Mouse (Mus musculus): ENCODE measurements around the gene Cwc22. TPM values are rescaled to one million over a fixed set of nuclear protein-coding genes. Genes with fewer than 3 reads are reported as not detected.
"Not testable (repeated sequence)": the region's sequence is repeated elsewhere in the genome, so short reads cannot be mapped to it uniquely, and the experiment has no call there.

Cwc22 gene
- polyA plus RNA-seq, 1 experiment from 2014 or later: 17.8 TPM

DNA sequence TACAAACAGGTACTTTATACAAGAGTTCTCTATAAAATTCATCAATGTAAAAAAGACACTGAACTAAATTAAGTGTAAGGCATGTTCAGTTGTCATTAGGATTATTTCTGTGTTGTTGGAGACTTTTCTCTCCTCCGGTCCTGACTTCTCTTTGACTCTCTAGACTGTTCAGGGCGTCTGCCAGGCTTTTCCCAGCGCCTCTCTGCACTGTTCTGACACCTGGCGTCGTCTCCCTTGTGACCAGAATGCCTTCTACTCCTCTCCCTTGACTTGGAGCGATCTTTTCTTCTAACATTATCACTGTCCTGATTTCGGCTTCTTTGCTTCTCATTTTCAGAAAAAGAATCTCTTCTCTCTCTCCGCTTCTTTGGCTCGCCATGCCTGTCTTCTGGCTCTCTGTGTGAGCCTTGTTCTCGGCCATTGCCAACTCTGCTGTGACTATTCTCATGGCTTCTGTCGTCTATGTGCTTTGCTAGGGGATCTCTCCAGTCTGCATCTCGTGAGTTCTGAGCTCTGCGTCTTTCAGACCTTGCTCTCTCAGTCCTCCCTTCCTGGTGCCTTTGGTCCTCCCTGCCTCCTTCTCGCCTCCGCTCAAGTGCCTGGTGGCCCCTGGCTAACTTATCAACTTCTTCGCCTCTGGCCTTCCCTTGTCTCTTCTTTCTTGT, 50.1 kb downstream of the Cwc22 start:
- WGBS: 97% methylated on average over 16 of the region's 16 CpGs
- H3K4me2 ChIP-seq; H3K9ac ChIP-seq (replicated peaks); H3K27me3 ChIP-seq (replicated peaks); ATAC-seq (ENCODE audit: low FRiP score); H3K27ac ChIP-seq (replicated peaks); H3K9me3 ChIP-seq (replicated peaks); H3K4me3 ChIP-seq (replicated peaks); H3K4me1 ChIP-seq: not testable (repeated sequence)
- peaks cover 41% of the 10 kb centered on the region for H3K36me3 ChIP-seq

DNA sequence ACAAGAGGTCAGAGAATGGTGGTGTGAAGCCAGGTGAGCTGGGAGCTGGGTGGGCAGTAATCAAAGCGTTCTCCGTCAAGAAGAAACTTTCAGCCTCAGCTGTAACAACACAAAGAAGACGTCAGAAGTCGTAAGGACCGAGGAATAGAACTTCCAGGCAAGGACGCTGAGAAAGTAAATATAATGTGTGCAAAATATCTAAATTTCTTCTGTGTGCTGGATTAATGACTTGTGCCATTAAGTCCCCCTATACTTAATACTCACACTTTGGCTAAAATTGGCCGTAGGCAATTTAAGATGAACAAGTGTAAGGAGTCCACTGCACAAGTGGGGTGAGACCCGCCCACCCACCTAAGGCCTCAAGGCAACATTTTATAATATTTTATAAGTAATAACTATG, 51.3 kb downstream of the Cwc22 start:
- Histone ChIP-seq H3K4me1 (no peaks in the 10 kb centered on the region), H3K27ac (replicated peaks) (no peak overlapping the region), H3K36me3 (peaks cover 38% of the 10 kb centered on the region), H3K4me2 (no peak overlapping the region), H3K4me3 (replicated peaks) (no peak overlapping the region), H3K27me3 (replicated peaks) (no peaks in the 10 kb centered on the region), H3K9ac (replicated peaks) (no peak overlapping the region), H3K9me3 (replicated peaks) (no peaks in the 10 kb centered on the region)
- ATAC-seq (ENCODE audit: low FRiP score): no peak
- 95% methylated on average over 8 of the region's 8 CpGs for WGBS

DNA sequence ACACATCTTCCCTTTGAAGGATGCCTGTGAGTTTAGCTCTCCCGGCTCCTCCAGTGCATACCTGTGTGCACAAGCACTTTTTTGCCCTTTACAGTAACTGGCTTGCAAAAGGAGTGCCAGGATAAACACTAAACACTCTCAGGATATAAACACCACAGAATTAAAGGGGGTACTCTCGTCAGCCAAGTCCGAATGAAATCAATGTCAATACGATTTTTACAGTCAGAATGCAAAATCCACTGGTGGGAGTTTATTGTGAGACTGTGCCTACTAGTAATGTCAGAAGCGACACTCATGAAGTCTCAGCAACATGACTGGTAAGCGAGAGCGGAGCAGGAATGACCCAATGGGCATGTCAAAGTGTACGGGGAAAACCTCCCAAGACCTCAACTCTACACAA, 52.7 kb downstream of the Cwc22 start:
- no peak for ATAC-seq (ENCODE audit: low FRiP score)
- WGBS: 97% methylated on average over 8 of the region's 8 CpGs
- no peak overlapping the region for H3K4me3 ChIP-seq (replicated peaks)
- no peaks in the 10 kb centered on the region for H3K27me3 ChIP-seq (replicated peaks)
- H3K4me1 ChIP-seq: no peaks in the 10 kb centered on the region
- H3K9me3 ChIP-seq (replicated peaks): no peaks in the 10 kb centered on the region
- H3K36me3 ChIP-seq: peaks cover 25% of the 10 kb centered on the region
- no peak overlapping the region for H3K4me2 ChIP-seq
- H3K9ac ChIP-seq (replicated peaks): no peak overlapping the region
- H3K27ac ChIP-seq (replicated peaks): no peak overlapping the region

DNA sequence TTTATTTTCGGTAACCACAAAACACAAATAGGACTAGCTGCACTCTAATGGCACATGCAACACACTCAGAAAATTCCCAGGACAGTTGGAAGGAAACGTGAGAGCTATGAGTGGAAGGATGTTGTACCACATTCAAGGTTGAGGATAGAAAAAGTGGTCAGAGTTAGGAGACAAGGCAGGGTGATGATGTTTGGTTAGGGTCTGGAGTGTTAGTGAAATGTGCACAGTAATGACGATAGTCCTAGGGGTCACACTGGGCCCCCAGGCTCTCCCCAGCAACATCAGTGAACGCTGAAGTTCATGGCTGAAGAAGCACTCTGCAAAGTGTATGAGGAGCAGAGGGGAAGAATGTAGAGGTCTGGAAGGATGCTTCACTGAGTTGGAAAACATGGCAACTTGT, 53.6 kb downstream of the Cwc22 start:
- H3K9ac ChIP-seq (replicated peaks): no peak overlapping the region
- no peak overlapping the region for H3K27ac ChIP-seq (replicated peaks)
- H3K4me1 ChIP-seq: no peaks in the 10 kb centered on the region
- H3K27me3 ChIP-seq (replicated peaks): no peaks in the 10 kb centered on the region
- 93% methylated on average over 4 of the region's 4 CpGs for WGBS
- ATAC-seq (ENCODE audit: low FRiP score): no peak
- no peak overlapping the region for H3K4me3 ChIP-seq (replicated peaks)
- peaks cover 25% of the 10 kb centered on the region for H3K36me3 ChIP-seq
- no peak overlapping the region for H3K4me2 ChIP-seq
- H3K9me3 ChIP-seq (replicated peaks): no peaks in the 10 kb centered on the region

DNA sequence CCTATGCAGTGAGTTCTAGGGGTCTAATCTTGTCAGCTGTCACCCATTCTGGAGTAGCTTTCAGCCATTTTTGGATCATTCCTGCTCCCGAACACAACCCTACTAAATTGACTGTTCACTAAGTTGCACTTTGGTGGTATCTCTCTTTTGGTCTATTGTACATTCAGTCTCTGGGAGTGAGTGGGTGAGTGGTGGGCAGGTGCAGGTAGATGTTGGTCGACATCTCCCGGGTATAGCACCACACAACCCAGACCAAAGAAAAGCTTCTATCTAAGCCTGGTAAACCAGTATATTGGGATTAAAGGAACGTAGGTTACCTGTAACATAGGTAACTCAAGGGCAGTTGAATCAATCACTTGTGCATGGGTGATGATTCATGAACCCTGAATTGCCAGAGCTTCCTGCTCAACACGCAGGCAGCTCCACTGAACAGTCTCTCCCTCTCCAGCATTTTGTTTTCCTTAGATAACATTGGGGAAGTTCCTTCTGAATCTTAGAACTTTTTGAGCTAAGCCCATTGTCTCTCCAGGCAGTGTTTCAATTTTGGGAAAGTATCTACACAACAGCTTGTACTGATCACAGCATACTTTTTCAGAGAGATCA, 55.2 kb downstream of the Cwc22 start:
- 95% methylated on average over 5 of the region's 5 CpGs for WGBS
- H3K9me3 ChIP-seq (replicated peaks): no peaks in the 10 kb centered on the region
- no peak overlapping the region for H3K27ac ChIP-seq (replicated peaks)
- peaks cover 25% of the 10 kb centered on the region for H3K36me3 ChIP-seq
- H3K27me3 ChIP-seq (replicated peaks): no peaks in the 10 kb centered on the region
- no peak for ATAC-seq (ENCODE audit: low FRiP score)
- no peaks in the 10 kb centered on the region for H3K4me1 ChIP-seq
- H3K4me3 ChIP-seq (replicated peaks): no peak overlapping the region
- H3K4me2 ChIP-seq: no peak overlapping the region
- H3K9ac ChIP-seq (replicated peaks): no peak overlapping the region

DNA sequence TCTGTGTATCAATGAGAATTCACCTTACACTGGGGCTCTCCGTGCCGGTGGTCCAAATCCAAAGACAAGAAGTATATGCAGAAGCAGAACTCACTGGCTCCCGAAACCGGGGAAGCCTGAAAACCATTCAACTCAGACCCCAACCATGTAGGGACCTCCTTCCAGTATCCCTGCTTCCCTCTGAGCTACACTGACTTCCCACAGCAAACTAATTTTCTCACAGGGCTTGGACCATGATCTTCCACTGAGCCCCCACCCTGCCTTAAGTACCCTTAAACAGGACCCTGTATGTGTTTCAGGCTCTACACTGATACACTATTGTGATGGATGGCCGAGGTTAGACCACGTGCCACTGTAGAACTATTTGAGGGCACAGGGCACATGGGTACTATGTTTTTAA, 56.2 kb downstream of the Cwc22 start:
- WGBS: 96% methylated on average over 6 of the region's 6 CpGs

DNA sequence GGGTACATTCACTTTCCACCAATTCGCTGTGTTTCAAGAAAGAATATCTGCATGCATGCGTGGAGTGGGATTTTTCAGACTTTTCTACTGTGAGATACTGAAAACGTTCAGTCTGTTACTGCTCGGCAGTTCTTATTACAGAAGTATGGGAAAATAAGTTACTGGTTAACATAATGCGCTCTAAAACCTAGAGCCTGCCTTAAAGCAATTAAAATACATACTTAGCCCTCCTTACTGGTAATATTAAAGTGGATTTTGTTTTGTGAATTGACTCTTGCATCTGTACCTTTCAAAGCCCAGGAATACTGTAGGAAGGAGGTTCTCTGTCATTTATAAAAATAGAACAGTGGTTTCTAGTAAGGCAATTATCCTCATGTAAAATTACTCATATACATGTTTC, 56.8 kb downstream of the Cwc22 start:
- Histone ChIP-seq H3K4me1 (no peaks in the 10 kb centered on the region), H3K36me3 (peaks cover 18% of the 10 kb centered on the region), H3K9ac (replicated peaks) (no peak overlapping the region), H3K4me2 (no peak overlapping the region), H3K4me3 (replicated peaks) (no peak overlapping the region), H3K27ac (replicated peaks) (no peak overlapping the region), H3K27me3 (replicated peaks) (no peaks in the 10 kb centered on the region), H3K9me3 (replicated peaks) (no peaks in the 10 kb centered on the region)
- no peak for ATAC-seq (ENCODE audit: low FRiP score)
- WGBS: 90% methylated on average over 5 of the region's 5 CpGs

More for the DNA sequence above, 56.2 kb downstream of the Cwc22 start:
- Histone ChIP-seq H3K27ac (replicated peaks) (no peak overlapping the region), H3K4me3 (replicated peaks) (no peak overlapping the region), H3K4me2 (no peak overlapping the region), H3K27me3 (replicated peaks) (no peaks in the 10 kb centered on the region), H3K36me3 (peaks cover 23% of the 10 kb centered on the region), H3K9ac (replicated peaks) (no peak overlapping the region), H3K4me1 (no peaks in the 10 kb centered on the region), H3K9me3 (replicated peaks) (no peaks in the 10 kb centered on the region)
- no peak for ATAC-seq (ENCODE audit: low FRiP score)

DNA sequence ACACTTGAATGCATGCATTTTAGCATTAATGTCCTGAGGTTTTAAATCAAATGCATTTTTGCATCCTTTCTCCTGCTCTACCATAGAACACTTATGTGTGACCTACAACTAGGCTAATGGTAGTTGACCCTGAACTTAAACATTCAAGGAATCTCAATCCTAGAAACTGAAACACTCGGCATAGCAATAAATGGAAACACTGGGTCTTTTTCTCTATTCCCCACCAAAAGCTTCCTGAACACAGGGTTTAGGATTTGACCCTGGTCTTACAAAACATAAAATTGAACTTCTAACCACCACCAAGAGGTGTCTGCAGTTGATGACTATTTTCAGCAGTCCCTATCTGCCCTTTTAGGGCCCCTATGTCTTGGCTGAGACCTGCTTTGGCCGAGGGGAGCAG, 57.3 kb downstream of the Cwc22 start:
- Histone ChIP-seq H3K9me3 (replicated peaks) (no peaks in the 10 kb centered on the region), H3K27me3 (replicated peaks) (no peaks in the 10 kb centered on the region), H3K27ac (replicated peaks) (no peak overlapping the region), H3K36me3 (peaks cover 13% of the 10 kb centered on the region), H3K9ac (replicated peaks) (no peak overlapping the region), H3K4me1 (no peaks in the 10 kb centered on the region), H3K4me3 (replicated peaks) (no peak overlapping the region), H3K4me2 (no peak overlapping the region)
- WGBS: 84% methylated on average over 2 of the region's 2 CpGs
- no peak for ATAC-seq (ENCODE audit: low FRiP score)

DNA sequence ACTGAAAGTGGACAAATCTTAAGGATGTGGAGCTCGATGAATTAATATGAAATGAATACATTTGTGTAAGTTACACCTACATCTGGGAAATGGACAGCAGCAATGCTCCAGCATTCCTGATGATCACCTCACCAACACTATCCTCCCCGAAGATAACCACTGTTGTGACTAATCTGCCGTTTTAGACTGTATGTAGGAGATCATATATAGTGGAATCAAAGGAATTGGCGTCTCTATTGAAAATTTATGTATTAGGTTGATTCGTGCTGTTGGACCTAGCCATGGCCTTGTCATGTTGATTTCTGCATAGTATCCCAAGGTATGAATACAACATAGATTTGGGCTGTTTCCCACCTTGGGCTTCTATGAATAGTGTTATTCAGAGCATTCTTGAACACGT, 58.1 kb downstream of the Cwc22 start:
- WGBS: 89% methylated on average over 6 of the region's 6 CpGs
- Histone ChIP-seq H3K4me1 (no peaks in the 10 kb centered on the region), H3K9me3 (replicated peaks) (no peaks in the 10 kb centered on the region), H3K4me3 (replicated peaks) (no peak overlapping the region), H3K27me3 (replicated peaks) (no peaks in the 10 kb centered on the region), H3K9ac (replicated peaks) (no peak overlapping the region), H3K27ac (replicated peaks) (no peak overlapping the region), H3K4me2 (no peak overlapping the region), H3K36me3 (peaks cover 7% of the 10 kb centered on the region; the same call in 1 of the 2 replicates)
- ATAC-seq (ENCODE audit: low FRiP score): no peak

DNA sequence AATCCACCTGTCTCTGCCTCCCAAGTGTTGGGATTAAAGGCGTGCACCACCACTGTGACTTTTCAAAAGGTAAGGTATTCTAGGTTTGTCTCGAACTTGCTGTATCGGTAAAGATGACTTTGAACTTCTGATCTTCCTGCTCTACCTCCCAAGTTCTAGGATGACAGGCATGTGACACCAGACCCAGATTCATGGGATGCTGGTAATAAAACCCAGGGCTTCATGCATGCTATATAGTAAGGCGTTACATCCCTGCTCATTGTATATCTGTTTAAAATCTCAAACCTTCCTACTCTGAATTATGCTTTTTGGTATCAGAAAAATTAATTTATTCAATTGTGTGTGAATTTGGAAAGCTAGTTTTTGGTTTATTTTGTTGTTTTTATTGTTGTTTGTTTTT, 59.0 kb downstream of the Cwc22 start:
- Histone ChIP-seq H3K4me2 (no peak overlapping the region), H3K4me3 (replicated peaks) (no peak overlapping the region), H3K36me3 (no peaks in the 10 kb centered on the region), H3K27ac (replicated peaks) (no peak overlapping the region), H3K27me3 (replicated peaks) (no peaks in the 10 kb centered on the region), H3K9me3 (replicated peaks) (no peaks in the 10 kb centered on the region), H3K4me1 (no peaks in the 10 kb centered on the region), H3K9ac (replicated peaks) (no peak overlapping the region)
- ATAC-seq (ENCODE audit: low FRiP score): no peak
- WGBS: 91% methylated on average over 4 of the region's 4 CpGs

DNA sequence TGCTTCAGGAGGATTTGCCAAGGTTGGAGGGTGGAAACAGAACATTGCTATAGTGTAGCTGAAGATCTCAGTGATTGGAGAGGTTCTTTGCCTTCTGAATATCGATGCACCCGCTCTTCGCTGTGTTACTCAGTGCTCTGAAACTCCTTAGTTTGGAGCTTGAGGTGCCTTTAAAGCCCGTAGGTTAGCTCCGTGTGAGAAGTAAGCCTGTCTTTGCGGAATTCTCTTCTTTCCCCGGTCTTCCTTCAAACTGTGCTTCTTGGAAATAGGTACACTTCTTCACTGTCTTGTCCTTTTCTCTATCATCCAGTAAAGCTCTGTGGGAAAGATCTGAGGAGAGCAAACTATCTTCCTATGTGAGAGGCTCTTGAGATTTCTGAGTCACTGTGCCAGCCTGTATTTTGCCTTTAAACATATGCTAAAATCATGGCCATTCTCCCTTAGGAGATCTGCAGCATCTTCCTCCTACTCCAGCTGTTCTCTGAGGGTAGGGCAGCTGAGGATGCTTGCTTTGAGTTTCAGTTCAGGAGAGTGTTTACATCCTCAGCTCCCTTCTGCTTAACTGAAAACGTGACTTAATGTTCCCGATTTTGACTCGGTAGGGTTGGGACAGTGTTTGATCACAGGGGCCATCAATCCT, 60.6 kb downstream of the Cwc22 start:
- Histone ChIP-seq H3K4me1 (no peaks in the 10 kb centered on the region), H3K4me2 (no peak overlapping the region), H3K4me3 (replicated peaks) (no peak overlapping the region), H3K36me3 (no peaks in the 10 kb centered on the region), H3K27me3 (replicated peaks) (no peaks in the 10 kb centered on the region), H3K27ac (replicated peaks) (no peak overlapping the region), H3K9ac (replicated peaks) (no peak overlapping the region), H3K9me3 (replicated peaks) (no peaks in the 10 kb centered on the region)
- 91% methylated on average over 10 of the region's 10 CpGs for WGBS
- ATAC-seq (ENCODE audit: low FRiP score): no peak

DNA sequence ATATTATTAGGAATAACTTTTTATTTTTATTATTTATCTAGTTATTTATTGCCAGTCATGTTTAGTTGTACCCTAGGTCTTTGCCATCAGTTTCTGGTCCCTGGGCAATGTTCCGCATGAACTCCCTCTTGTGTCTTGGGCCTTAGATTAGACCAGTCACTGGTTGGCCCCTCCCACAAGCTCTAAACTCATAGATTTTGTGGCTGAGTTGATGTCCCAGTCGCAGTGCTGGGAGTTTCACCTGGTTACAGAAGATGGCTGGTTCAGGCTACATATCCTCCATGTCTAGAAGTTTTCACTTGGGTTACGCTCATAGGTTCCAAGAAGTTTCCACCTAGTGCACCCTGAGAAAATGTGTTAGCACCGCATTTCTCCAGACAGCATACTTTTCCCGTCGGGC, 61.1 kb downstream of the Cwc22 start:
- Histone ChIP-seq H3K4me2 (no peak overlapping the region), H3K36me3 (no peaks in the 10 kb centered on the region), H3K27ac (replicated peaks) (no peak overlapping the region), H3K27me3 (replicated peaks) (no peaks in the 10 kb centered on the region), H3K9ac (replicated peaks) (no peak overlapping the region), H3K4me3 (replicated peaks) (no peak overlapping the region), H3K4me1 (no peaks in the 10 kb centered on the region), H3K9me3 (replicated peaks) (no peaks in the 10 kb centered on the region)
- no peak for ATAC-seq (ENCODE audit: low FRiP score)
- 95% methylated on average over 6 of the region's 6 CpGs for WGBS
